Mouse (Mus musculus): Measurements from ENCODE around the gene Ergic1.

Gene Ergic1

GRCm38 (mm10) chr17:26633926-26634325, 72.6 kb downstream of the Ergic1 start:
- DNase-seq: no peak

- no peak for DNase-seq
These were observed 73.2 kb downstream of the Ergic1 start for GRCm38 (mm10) chr17:26634539-26634938.

- no peak for DNase-seq
These were observed 74.7 kb downstream of the Ergic1 start for GRCm38 (mm10) chr17:26635951-26636350.

GRCm38 (mm10) chr17:26637851-26638250, 76.6 kb downstream of the Ergic1 start:
- DNase-seq: peak; percentile 83

GRCm38 (mm10) chr17:26638655-26639054, 77.4 kb downstream of the Ergic1 start:
- peak; percentile 89 for DNase-seq

- DNase-seq: no peak
These were observed 78.5 kb downstream of the Ergic1 start for GRCm38 (mm10) chr17:26639791-26640190.

GRCm38 (mm10) chr17:26640286-26640740, 79.0 kb downstream of the Ergic1 start:
- no peak for DNase-seq

- no peak for DNase-seq
These were observed 82.2 kb downstream of the Ergic1 start for GRCm38 (mm10) chr17:26643456-26643855.

- no peak for DNase-seq
These were observed 82.7 kb downstream of the Ergic1 start for GRCm38 (mm10) chr17:26643993-26644392.

- DNase-seq: no peak
These were observed 83.5 kb downstream of the Ergic1 start for GRCm38 (mm10) chr17:26644509-26645410.

GRCm38 (mm10) chr17:26645411-26645854, 84.1 kb downstream of the Ergic1 start:
- DNase-seq: no peak

GRCm38 (mm10) chr17:26647283-26647682, 86.0 kb downstream of the Ergic1 start:
- no peak for DNase-seq

- DNase-seq: no peak
These were observed 88.3 kb downstream of the Ergic1 start for GRCm38 (mm10) chr17:26649565-26649964.

GRCm38 (mm10) chr17:26650451-26651363, 89.4 kb downstream of the Ergic1 start:
- DNase-seq: no peak

- DNase-seq: no peak
These were observed 97.7 kb downstream of the Ergic1 start for GRCm38 (mm10) chr17:26658854-26659572.

- DNase-seq: no peak
These were observed 98.3 kb downstream of the Ergic1 start for GRCm38 (mm10) chr17:26659573-26659915.

GRCm38 (mm10) chr17:26660192-26660912, 99.1 kb downstream of the Ergic1 start:
- DNase-seq: peak; percentile 85

GRCm38 (mm10) chr17:26662204-26662603, 100.9 kb downstream of the Ergic1 start:
- no peak for DNase-seq

GRCm38 (mm10) chr17:26662978-26663683, 101.8 kb downstream of the Ergic1 start, which contains the start of gene Atp6v0e:
TSS of gene Atp6v0e (plus strand) at chr17:26663231.
- DNase-seq: peak; percentile 91

- no peak for DNase-seq
These were observed 104.3 kb downstream of the Ergic1 start for GRCm38 (mm10) chr17:26665600-26665999.

- no peak for DNase-seq
These were observed 110.0 kb downstream of the Ergic1 start for GRCm38 (mm10) chr17:26671268-26671667.
